28 mouse cellular contexts compared by ENCODE assay signal in genomic region chr7:111059527-111059926, GRCm38 (mm10). TPM values are rescaled to one million over a fixed set of nuclear protein-coding genes. Genes with fewer than 3 reads are reported as not detected.
DNase-seq lines count a peak whose midpoint lies in the region; ATAC-seq lines count a peak whose summit lies in the region.
"Had no signal": no experiment of that assay in that cellular context is flagged by ENCODE, and none has a peak within 500 bp of the region (broad histone marks: within the 10 kb centered on the region; RNA-seq: fewer than 3 reads in every experiment).

No protein-coding gene starts in this region.

- H3K4me2 ChIP-seq in hindbrain, embryonic 12.5 days (replicated peaks), result no peak overlapping the region
- H3K4me2 ChIP-seq in hindbrain, embryonic 11.5 days (replicated peaks; ENCODE audit: low read depth, low read length), result no peak overlapping the region
- no peak overlapping the region for H3K4me2 ChIP-seq in midbrain, embryonic 15.5 days
- H3K4me2 ChIP-seq in midbrain, embryonic 14.5 days (ENCODE audit: low read length), result no peak overlapping the region
- no peak overlapping the region for H3K4me2 ChIP-seq in hindbrain, embryonic 13.5 days
- H3K4me2 ChIP-seq: forebrain, embryonic 15.5 days; heart, embryonic 13.5 days; hindbrain, embryonic 15.5 days; intestine, embryonic 15.5 days; liver, embryonic 13.5 days had no signal

- H3K4me1 ChIP-seq in hindbrain, embryonic 12.5 days, result peaks cover 7% of the 10 kb centered on the region
- no peaks in the 10 kb centered on the region for H3K4me1 ChIP-seq in hindbrain, embryonic 11.5 days (replicated peaks; ENCODE audit: control insufficient read depth, insufficient read depth, low read length)
- H3K4me1 ChIP-seq in midbrain, embryonic 15.5 days, result no peaks in the 10 kb centered on the region
- peaks cover 2% of the 10 kb centered on the region; the same call in 1 of the 2 replicates for H3K4me1 ChIP-seq in midbrain, embryonic 14.5 days (ENCODE audit: control insufficient read depth, insufficient read depth, low read length)
- peaks cover 7% of the 10 kb centered on the region for H3K4me1 ChIP-seq in hindbrain, embryonic 13.5 days (replicated peaks)
- H3K4me1 ChIP-seq: forebrain, embryonic 15.5 days; hindbrain, embryonic 15.5 days; intestine, embryonic 15.5 days; liver, embryonic 13.5 days had no signal

- H3K36me3 ChIP-seq in hindbrain, embryonic 12.5 days, result peaks cover 23% of the 10 kb centered on the region
- peaks cover 5% of the 10 kb centered on the region; the same call in 1 of the 2 replicates for H3K36me3 ChIP-seq in hindbrain, embryonic 11.5 days (ENCODE audit: control insufficient read depth, insufficient read depth, low read length)
- peaks cover 16% of the 10 kb centered on the region for H3K36me3 ChIP-seq in midbrain, embryonic 15.5 days (replicated peaks)
- H3K36me3 ChIP-seq in midbrain, embryonic 14.5 days (ENCODE audit: control insufficient read depth, insufficient read depth, low read length), result peaks cover 18% of the 10 kb centered on the region
- peaks cover 47% of the 10 kb centered on the region for H3K36me3 ChIP-seq in hindbrain, embryonic 13.5 days

- WGBS in hindbrain, embryonic 12.5 days, result 59% methylated on average over 5 of the region's 5 CpGs
- 71% methylated on average over 5 of the region's 5 CpGs for WGBS in hindbrain, embryonic 11.5 days
- 52% methylated on average over 5 of the region's 5 CpGs for WGBS in midbrain, embryonic 15.5 days
- WGBS in midbrain, embryonic 14.5 days, result 43% methylated on average over 5 of the region's 5 CpGs
- 55% methylated on average over 5 of the region's 5 CpGs for WGBS in hindbrain, embryonic 13.5 days

- no peak overlapping the region for H3K4me3 ChIP-seq in hindbrain, embryonic 12.5 days
- no peak overlapping the region for H3K4me3 ChIP-seq in hindbrain, embryonic 11.5 days (ENCODE audit: low read depth, low read length)
- no peak overlapping the region for H3K4me3 ChIP-seq in midbrain, embryonic 15.5 days
- no peak overlapping the region for H3K4me3 ChIP-seq in midbrain, embryonic 14.5 days (replicated peaks; ENCODE audit: low read depth, low read length)
- no peak overlapping the region for H3K4me3 ChIP-seq in hindbrain, embryonic 13.5 days
- H3K4me3 ChIP-seq: forebrain, embryonic 15.5 days; gastrocnemius, adult 2 months; heart, embryonic 13.5 days; hindbrain, embryonic 15.5 days; intestine, embryonic 15.5 days; layer of hippocampus, adult 2 months; left cerebral cortex, adult 2 months; liver, embryonic 13.5 days had no signal

- no peaks in the 10 kb centered on the region for H3K27me3 ChIP-seq in hindbrain, embryonic 12.5 days
- no peaks in the 10 kb centered on the region for H3K27me3 ChIP-seq in hindbrain, embryonic 11.5 days (ENCODE audit: control insufficient read depth, insufficient read depth, low read length)
- no peaks in the 10 kb centered on the region for H3K27me3 ChIP-seq in midbrain, embryonic 15.5 days (replicated peaks)
- H3K27me3 ChIP-seq in midbrain, embryonic 14.5 days (ENCODE audit: control insufficient read depth, insufficient read depth, low read length), result no peaks in the 10 kb centered on the region
- no peaks in the 10 kb centered on the region for H3K27me3 ChIP-seq in hindbrain, embryonic 13.5 days
- H3K27me3 ChIP-seq: forebrain, embryonic 15.5 days; heart, embryonic 13.5 days; hindbrain, embryonic 15.5 days; intestine, embryonic 15.5 days; liver, embryonic 13.5 days had no signal

- H3K27ac ChIP-seq in hindbrain, embryonic 12.5 days, result peak overlapping the region; percentile 55
- H3K27ac ChIP-seq in hindbrain, embryonic 11.5 days (ENCODE audit: low read depth, low read length), result no peak overlapping the region
- 0 out of 2 replicates have a peak overlapping the region, but pooled peaks have one; percentile 19 for H3K27ac ChIP-seq in midbrain, embryonic 15.5 days
- H3K27ac ChIP-seq in midbrain, embryonic 14.5 days (replicated peaks; ENCODE audit: low read depth, low read length), result no peak overlapping the region
- peak overlapping the region; percentile 62; the same call in 1 of the 2 replicates for H3K27ac ChIP-seq in hindbrain, embryonic 13.5 days
- H3K27ac ChIP-seq: forebrain, embryonic 15.5 days; gastrocnemius, adult 2 months; heart, embryonic 13.5 days; hindbrain, embryonic 15.5 days; intestine, embryonic 15.5 days; layer of hippocampus, adult 2 months; left cerebral cortex, adult 2 months; liver, embryonic 13.5 days; macrophage had no signal

- ATAC-seq in hindbrain, embryonic 12.5 days (ENCODE audit: low FRiP score), result no peak; the same call in 1 of the 2 replicates
- ATAC-seq in hindbrain, embryonic 11.5 days (ENCODE audit: low FRiP score), result no peak
- ATAC-seq in midbrain, embryonic 15.5 days (replicated peaks), result no peak
- ATAC-seq in midbrain, embryonic 14.5 days (ENCODE audit: low FRiP score, low TSS enrichment), result no peak
- no peak for ATAC-seq in hindbrain, embryonic 13.5 days (ENCODE audit: low FRiP score)
- ATAC-seq: CD4-positive, CD25-positive, alpha-beta regulatory T cell, adult 4 months; forebrain, embryonic 15.5 days; intestine, embryonic 15.5 days had no signal

- intact Hi-C loops in gastrocnemius, postnatal 36 days (cut with DNase I), result no loop called here

- 0 out of 2 replicates have a peak overlapping the region, but pooled peaks have one; percentile 18 for H3K9ac ChIP-seq in hindbrain, embryonic 12.5 days
- H3K9ac ChIP-seq in hindbrain, embryonic 11.5 days (ENCODE audit: low read depth, low read length), result no peak overlapping the region
- no peak overlapping the region for H3K9ac ChIP-seq in midbrain, embryonic 15.5 days
- no peak overlapping the region for H3K9ac ChIP-seq in midbrain, embryonic 14.5 days (replicated peaks; ENCODE audit: low read length)
- no peak overlapping the region for H3K9ac ChIP-seq in hindbrain, embryonic 13.5 days
- H3K9ac ChIP-seq: forebrain, embryonic 15.5 days; heart, embryonic 13.5 days; hindbrain, embryonic 15.5 days; intestine, embryonic 15.5 days; liver, embryonic 13.5 days had no signal

- no peaks in the 10 kb centered on the region for H3K9me3 ChIP-seq in hindbrain, embryonic 12.5 days (replicated peaks)
- no peaks in the 10 kb centered on the region for H3K9me3 ChIP-seq in hindbrain, embryonic 11.5 days (ENCODE audit: control insufficient read depth, low read length)
- H3K9me3 ChIP-seq in midbrain, embryonic 15.5 days, result no peaks in the 10 kb centered on the region
- H3K9me3 ChIP-seq in midbrain, embryonic 14.5 days (ENCODE audit: control insufficient read depth, low read length), result no peaks in the 10 kb centered on the region
- H3K9me3 ChIP-seq in hindbrain, embryonic 13.5 days, result no peaks in the 10 kb centered on the region
- H3K9me3 ChIP-seq: forebrain, embryonic 15.5 days; heart, embryonic 13.5 days; hindbrain, embryonic 15.5 days; intestine, embryonic 15.5 days; liver, embryonic 13.5 days had no signal

- DNase-seq in hindbrain, embryonic 11.5 days (ENCODE audit: low spot score), result no peak
- no peak for DNase-seq in midbrain, embryonic 14.5 days
- DNase-seq in cerebellum, postnatal 14 days, result no peak
- DNase-seq in gastrocnemius, postnatal 36 days, result no peak
- DNase-seq: adrenal gland, postnatal 14 days; cerebellum, adult 2 months; cerebellum, postnatal 25 days; gastrocnemius, adult 2 months; heart, postnatal 10 days; kidney, adult 2 months; kidney, postnatal 36 days; liver, embryonic 13.5 days; lung, adult 18-20 months; lung, postnatal 10 days; retina, postnatal 1 day; right cerebral cortex, postnatal 14 days; thymus, postnatal 4 days had no signal

RNA-seq across cellular contexts. Expression of gene Eif4g2, which starts 23.3 kb away (rescaled TPM):
- 1,474 and 1,620 TPM in 2 replicates for polyA plus RNA-seq in hindbrain, embryonic 12.5 days (2016; fragmentation: Nextera tagmentation; extraction: Ambion mirVana)
- 1,716 and 2,020 TPM in 2 replicates for polyA plus RNA-seq in hindbrain, embryonic 11.5 days (2014; fragmentation: Nextera tagmentation; extraction: Ambion mirVana)
- polyA plus RNA-seq in midbrain, embryonic 15.5 days (2015; fragmentation: Nextera tagmentation; extraction: Ambion mirVana), result 1,075 and 1,130 TPM in 2 replicates
- polyA plus RNA-seq in midbrain, embryonic 14.5 days (2014; fragmentation: Nextera tagmentation; extraction: Ambion mirVana), result 906 and 1,582 TPM in 2 replicates
- 1,147 and 1,168 TPM in 2 replicates for polyA plus RNA-seq in hindbrain, embryonic 13.5 days (2015; fragmentation: Nextera tagmentation; extraction: Ambion mirVana)
- 100 to 1,000 TPM; 625 to 714 TPM for total RNA-seq in gastrocnemius, postnatal 36 days (2021)

RNA-seq across cellular contexts. Expression of gene Ctr9, which starts 30.8 kb away (rescaled TPM):
- 102 and 104 TPM in 2 replicates for polyA plus RNA-seq in hindbrain, embryonic 12.5 days (2016; fragmentation: Nextera tagmentation; extraction: Ambion mirVana)
- polyA plus RNA-seq in hindbrain, embryonic 11.5 days (2014; fragmentation: Nextera tagmentation; extraction: Ambion mirVana), result 79.3 and 91.2 TPM in 2 replicates
- polyA plus RNA-seq in midbrain, embryonic 15.5 days (2015; fragmentation: Nextera tagmentation; extraction: Ambion mirVana), result 86.0 and 91.8 TPM in 2 replicates
- polyA plus RNA-seq in midbrain, embryonic 14.5 days (2014; fragmentation: Nextera tagmentation; extraction: Ambion mirVana), result 59.4 and 90.4 TPM in 2 replicates
- 94.3 and 96.9 TPM in 2 replicates for polyA plus RNA-seq in hindbrain, embryonic 13.5 days (2015; fragmentation: Nextera tagmentation; extraction: Ambion mirVana)
- 10 to 100 TPM; 12.6 to 12.9 TPM for total RNA-seq in gastrocnemius, postnatal 36 days (2021)

Comparison
In these comparisons a context has a peak if more than half of its experiments do, and no peak if none do; other contexts are left out.
1. H3K27ac ChIP-seq: peak in hindbrain, embryonic 12.5 days (single experiment), midbrain, embryonic 15.5 days (single experiment) and hindbrain, embryonic 13.5 days (single experiment); none in hindbrain, embryonic 11.5 days (single experiment) and midbrain, embryonic 14.5 days (single experiment).